Mouse (Mus musculus) urinary bladder, postnatal 36 days (tissue): Measurements from ENCODE around the gene Aspscr1.

ENCODE experiments used
- DNase-seq, 2 experiments: peaks; one replicate each; pipeline ENCODE4 v3.0.0; 2022; ENCODE audit warnings: low spot score in 2 of 2, mixed read lengths in 1 of 2

Gene Aspscr1

GRCm38 (mm10) chr11:120683536-120683935, 10.8 kb downstream of the Aspscr1 start:
- DNase-seq = no peak

GRCm38 (mm10) chr11:120684086-120684485, 11.3 kb downstream of the Aspscr1 start:
- no peak for DNase-seq

- DNase-seq = no peak
These were observed 11.9 kb downstream of the Aspscr1 start for GRCm38 (mm10) chr11:120684660-120685059.

- DNase-seq = peak in 1 of 2 experiments; percentile 32
These were observed 14.0 kb downstream of the Aspscr1 start for GRCm38 (mm10) chr11:120686650-120687272.

GRCm38 (mm10) chr11:120689365-120689764, 16.6 kb downstream of the Aspscr1 start:
- no peak for DNase-seq

- no peak for DNase-seq
These were observed 19.8 kb downstream of the Aspscr1 start for GRCm38 (mm10) chr11:120692471-120693011.

GRCm38 (mm10) chr11:120693461-120693860, 20.7 kb downstream of the Aspscr1 start:
- no peak for DNase-seq

GRCm38 (mm10) chr11:120695184-120695583, 22.4 kb downstream of the Aspscr1 start:
- no peak for DNase-seq

GRCm38 (mm10) chr11:120695641-120696040, 22.9 kb downstream of the Aspscr1 start:
- DNase-seq = no peak

GRCm38 (mm10) chr11:120696568-120696967, 23.8 kb downstream of the Aspscr1 start:
- DNase-seq = no peak

- DNase-seq = peak; percentile 28 to 58
These were observed 25.0 kb downstream of the Aspscr1 start for GRCm38 (mm10) chr11:120697741-120698140.

GRCm38 (mm10) chr11:120703696-120704454, 31.1 kb downstream of the Aspscr1 start:
- no peak for DNase-seq

GRCm38 (mm10) chr11:120704486-120705325, 31.9 kb downstream of the Aspscr1 start:
- no peak for DNase-seq

GRCm38 (mm10) chr11:120706120-120706519, 33.3 kb downstream of the Aspscr1 start:
- DNase-seq = no peak

GRCm38 (mm10) chr11:120707225-120707624, 34.5 kb downstream of the Aspscr1 start:
- no peak for DNase-seq

- DNase-seq = no peak
These were observed 35.2 kb downstream of the Aspscr1 start for GRCm38 (mm10) chr11:120707969-120708368.

GRCm38 (mm10) chr11:120709551-120709950, 36.8 kb downstream of the Aspscr1 start:
- no peak for DNase-seq

GRCm38 (mm10) chr11:120710672-120711071, 37.9 kb downstream of the Aspscr1 start:
- DNase-seq = no peak

- DNase-seq = no peak
These were observed 39.3 kb downstream of the Aspscr1 start for GRCm38 (mm10) chr11:120711980-120712604.

GRCm38 (mm10) chr11:120712771-120713568, 40.2 kb downstream of the Aspscr1 start:
- peak in 1 of 2 experiments; percentile 44 for DNase-seq
